Mouse (Mus musculus): Measurements from ENCODE around the gene Tmem160. TPM values are rescaled to one million over a fixed set of nuclear protein-coding genes. Genes with fewer than 3 reads are reported as not detected.

The Tmem160 gene
- polyA plus RNA-seq, 1 experiment from 2014 or later = 62.0 TPM

GRCm38 (mm10) chr7:16471549-16471948 lies 19.0 kb downstream of the Tmem160 start:
- Histone ChIP-seq H3K4me2 (no peak overlapping the region), H3K4me1 (replicated peaks) (peaks cover 24% of the 10 kb centered on the region), H3K9me3 (0 out of 2 replicates have a peak, but pooled peaks cover 5% of the 10 kb centered on the region), H3K36me3 (no peaks in the 10 kb centered on the region), H3K27ac (no peak overlapping the region), H3K4me3 (replicated peaks) (no peak overlapping the region), H3K9ac (replicated peaks) (no peak overlapping the region), H3K27me3 (peaks cover 85% of the 10 kb centered on the region)
- 41% methylated on average over 9 of the region's 9 CpGs for WGBS
- no peak for ATAC-seq (ENCODE audit: insufficient number of reproducible peaks, insufficient read depth, low FRiP score, low TSS enrichment, low read depth)

GRCm38 (mm10) chr7:16472116-16472709 lies 19.6 kb downstream of the Tmem160 start:
- H3K4me2 ChIP-seq = no peak overlapping the region
- H3K27ac ChIP-seq = no peak overlapping the region
- H3K27me3 ChIP-seq = peaks cover 92% of the 10 kb centered on the region
- H3K4me1 ChIP-seq (replicated peaks) = peaks cover 25% of the 10 kb centered on the region
- H3K36me3 ChIP-seq = no peaks in the 10 kb centered on the region
- no peak overlapping the region for H3K4me3 ChIP-seq (replicated peaks)
- 0 out of 2 replicates have a peak, but pooled peaks cover 11% of the 10 kb centered on the region for H3K9me3 ChIP-seq
- no peak overlapping the region for H3K9ac ChIP-seq (replicated peaks)
- ATAC-seq (ENCODE audit: insufficient number of reproducible peaks, insufficient read depth, low FRiP score, low TSS enrichment, low read depth) = no peak
- WGBS = 4% methylated on average over 17 of the region's 17 CpGs

- no peaks in the 10 kb centered on the region for H3K36me3 ChIP-seq
- 0 out of 2 replicates have a peak, but pooled peaks cover 11% of the 10 kb centered on the region for H3K9me3 ChIP-seq
- no peak for ATAC-seq (ENCODE audit: insufficient number of reproducible peaks, insufficient read depth, low FRiP score, low TSS enrichment, low read depth)
- H3K27ac ChIP-seq = no peak overlapping the region
- H3K9ac ChIP-seq (replicated peaks) = no peak overlapping the region
- H3K4me1 ChIP-seq (replicated peaks) = peaks cover 25% of the 10 kb centered on the region
- H3K27me3 ChIP-seq = peaks cover 96% of the 10 kb centered on the region
- 32% methylated on average over 8 of the region's 8 CpGs for WGBS
- H3K4me3 ChIP-seq (replicated peaks) = no peak overlapping the region
- H3K4me2 ChIP-seq = no peak overlapping the region
Observed at GRCm38 (mm10) chr7:16473847-16474246, 21.3 kb downstream of the Tmem160 start.

- no peak for ATAC-seq (ENCODE audit: insufficient number of reproducible peaks, insufficient read depth, low FRiP score, low TSS enrichment, low read depth)
- Histone ChIP-seq H3K9ac (replicated peaks) (0 out of 2 replicates have a peak overlapping the region, but pooled peaks have one; percentile 23), H3K9me3 (0 out of 2 replicates have a peak, but pooled peaks cover 11% of the 10 kb centered on the region), H3K4me1 (replicated peaks) (peaks cover 25% of the 10 kb centered on the region), H3K36me3 (no peaks in the 10 kb centered on the region), H3K27ac (no peak overlapping the region), H3K4me3 (replicated peaks) (peak overlapping the region; percentile 33), H3K27me3 (peaks cover 92% of the 10 kb centered on the region), H3K4me2 (peak overlapping the region; percentile 50)
- 6% methylated on average over 33 of the region's 33 CpGs for WGBS
Observed at GRCm38 (mm10) chr7:16474445-16474844, 21.9 kb downstream of the Tmem160 start.

- Histone ChIP-seq H3K4me2 (peak overlapping the region; percentile 54), H3K36me3 (no peaks in the 10 kb centered on the region), H3K27me3 (peaks cover 83% of the 10 kb centered on the region), H3K27ac (no peak overlapping the region), H3K4me3 (replicated peaks) (peak overlapping the region; percentile 37; the same call in 1 of the 2 replicates), H3K4me1 (replicated peaks) (peaks cover 25% of the 10 kb centered on the region), H3K9ac (replicated peaks) (no peak overlapping the region), H3K9me3 (0 out of 2 replicates have a peak, but pooled peaks cover 8% of the 10 kb centered on the region)
- 4% methylated on average over 23 of the region's 23 CpGs for WGBS
- ATAC-seq (ENCODE audit: insufficient number of reproducible peaks, insufficient read depth, low FRiP score, low TSS enrichment, low read depth) = no peak
Observed at GRCm38 (mm10) chr7:16475321-16475720, 22.7 kb downstream of the Tmem160 start.

- Histone ChIP-seq H3K4me3 (replicated peaks) (peak overlapping the region; percentile 37), H3K27ac (no peak overlapping the region), H3K36me3 (no peaks in the 10 kb centered on the region), H3K9me3 (0 out of 2 replicates have a peak, but pooled peaks cover 8% of the 10 kb centered on the region), H3K9ac (replicated peaks) (no peak overlapping the region), H3K27me3 (peaks cover 76% of the 10 kb centered on the region), H3K4me2 (peak overlapping the region; percentile 54), H3K4me1 (replicated peaks) (peaks cover 25% of the 10 kb centered on the region)
- no peak for ATAC-seq (ENCODE audit: insufficient number of reproducible peaks, insufficient read depth, low FRiP score, low TSS enrichment, low read depth)
- WGBS = 2% methylated on average over 58 of the region's 59 CpGs
Observed at GRCm38 (mm10) chr7:16475764-16476599, 23.4 kb downstream of the Tmem160 start.

- ATAC-seq (ENCODE audit: insufficient number of reproducible peaks, insufficient read depth, low FRiP score, low TSS enrichment, low read depth) = no peak
- 0 out of 2 replicates have a peak, but pooled peaks cover 8% of the 10 kb centered on the region for H3K9me3 ChIP-seq
- WGBS = under 1% methylated on average over 34 of the region's 34 CpGs
- peaks cover 70% of the 10 kb centered on the region for H3K27me3 ChIP-seq
- no peak overlapping the region for H3K9ac ChIP-seq (replicated peaks)
- no peak overlapping the region for H3K27ac ChIP-seq
- H3K4me2 ChIP-seq = peak overlapping the region; percentile 54
- H3K36me3 ChIP-seq = no peaks in the 10 kb centered on the region
- H3K4me3 ChIP-seq (replicated peaks) = peak overlapping the region; percentile 37
- peaks cover 25% of the 10 kb centered on the region for H3K4me1 ChIP-seq (replicated peaks)
Observed at GRCm38 (mm10) chr7:16476600-16476989, 24.0 kb downstream of the Tmem160 start.

- WGBS = 81% methylated on average over 8 of the region's 8 CpGs
- H3K4me2 ChIP-seq = peak within 1 kb of the TSS; percentile 54
- H3K27ac ChIP-seq = no peak within 1 kb of the TSS
- no peak within 1 kb of the TSS for H3K9ac ChIP-seq (replicated peaks)
- peak within 1 kb of the TSS; percentile 37 for H3K4me3 ChIP-seq (replicated peaks)
- ATAC-seq (ENCODE audit: insufficient number of reproducible peaks, insufficient read depth, low FRiP score, low TSS enrichment, low read depth) = no peak
- peaks cover 61% of the 10 kb centered on the region for H3K27me3 ChIP-seq
- no peaks in the 10 kb centered on the region for H3K36me3 ChIP-seq
- peaks cover 25% of the 10 kb centered on the region for H3K4me1 ChIP-seq (replicated peaks)
- H3K9me3 ChIP-seq = 0 out of 2 replicates have a peak, but pooled peaks cover 8% of the 10 kb centered on the region
Observed at GRCm38 (mm10) chr7:16477628-16478027, 25.0 kb downstream of the Tmem160 start, which contains the start of gene Npas1. Gene Npas1 (minus strand): TSS chr7:16477728.

GRCm38 (mm10) chr7:16488816-16489215 lies 36.2 kb downstream of the Tmem160 start:
- H3K9me3 ChIP-seq = no peaks in the 10 kb centered on the region
- no peak overlapping the region for H3K9ac ChIP-seq (replicated peaks)
- no peaks in the 10 kb centered on the region for H3K36me3 ChIP-seq
- no peak overlapping the region for H3K27ac ChIP-seq
- no peak for ATAC-seq (ENCODE audit: insufficient number of reproducible peaks, insufficient read depth, low FRiP score, low TSS enrichment, low read depth)
- H3K27me3 ChIP-seq = no peaks in the 10 kb centered on the region
- H3K4me3 ChIP-seq (replicated peaks) = no peak overlapping the region
- no peaks in the 10 kb centered on the region for H3K4me1 ChIP-seq (replicated peaks)
- no peak overlapping the region for H3K4me2 ChIP-seq

- WGBS = 86% methylated on average over 9 of the region's 9 CpGs
Observed at GRCm38 (mm10) chr7:16489948-16490347, 37.4 kb downstream of the Tmem160 start.

GRCm38 (mm10) chr7:16491759-16492158 lies 39.2 kb downstream of the Tmem160 start:
- Histone ChIP-seq H3K36me3 (peaks cover 18% of the 10 kb centered on the region), H3K9ac (replicated peaks) (no peak overlapping the region), H3K4me2 (no peak overlapping the region), H3K27ac (no peak overlapping the region), H3K4me1 (replicated peaks) (no peaks in the 10 kb centered on the region), H3K4me3 (replicated peaks) (no peak overlapping the region), H3K9me3 (no peaks in the 10 kb centered on the region), H3K27me3 (no peaks in the 10 kb centered on the region)
- WGBS = 36% methylated on average over 3 of the region's 3 CpGs
- ATAC-seq (ENCODE audit: insufficient number of reproducible peaks, insufficient read depth, low FRiP score, low TSS enrichment, low read depth) = no peak

More at GRCm38 (mm10) chr7:16489948-16490347, 37.4 kb downstream of the Tmem160 start:
- H3K27me3 ChIP-seq = no peaks in the 10 kb centered on the region
- H3K27ac ChIP-seq = no peak overlapping the region
- no peaks in the 10 kb centered on the region for H3K4me1 ChIP-seq (replicated peaks)
- no peak overlapping the region for H3K4me3 ChIP-seq (replicated peaks)
- no peak overlapping the region for H3K9ac ChIP-seq (replicated peaks)
- ATAC-seq (ENCODE audit: insufficient number of reproducible peaks, insufficient read depth, low FRiP score, low TSS enrichment, low read depth) = no peak
- H3K4me2 ChIP-seq = no peak overlapping the region
- no peaks in the 10 kb centered on the region for H3K36me3 ChIP-seq
- no peaks in the 10 kb centered on the region for H3K9me3 ChIP-seq

Measured in limb, embryonic 12.5 days (tissue).